Mouse (Mus musculus) urinary bladder, adult 2 months (tissue): ENCODE results near the gene Nt5c. TPM values are rescaled to one million over a fixed set of nuclear protein-coding genes. Genes with fewer than 3 reads are reported as not detected.
"Not testable (repeated sequence)": the region's sequence is repeated elsewhere in the genome, so short reads cannot be mapped to it uniquely, and the experiment has no call there.

Experiments used
- DNase-seq: peaks from one replicate; pipeline ENCODE4 v3.0.0; 2022; ENCODE audit warnings: low spot score
- polyA plus RNA-seq: library from polyadenylated mRNA; depleted of rRNA; stranded (reverse); fragments of >200 nt; gene quantifications from 2 replicates; pipeline ENCODE4 v1.2.3, GENCODE M21; 2012

Nt5c gene
- polyA plus RNA-seq, 1 experiment, result 80.1 TPM

DNA sequence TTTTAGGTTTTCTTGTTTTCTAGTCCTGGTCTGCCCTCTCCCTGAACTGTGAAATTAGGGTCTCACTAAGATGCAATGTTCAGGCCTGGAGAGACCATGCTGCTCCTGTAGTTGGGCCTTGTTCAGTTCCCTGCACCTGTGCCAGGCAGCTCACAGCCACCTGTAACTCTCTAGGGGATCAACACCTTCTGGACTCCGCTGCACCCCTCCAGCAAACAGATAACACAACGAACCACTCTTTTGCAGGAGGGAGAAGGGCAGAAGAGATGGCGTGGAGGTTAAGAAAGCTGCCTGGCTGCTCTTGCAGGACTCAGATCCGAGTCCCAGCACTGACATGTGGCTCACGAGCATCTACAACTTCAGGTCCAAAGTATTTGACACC lies 18.8 kb upstream of the Nt5c start:
- no peak for DNase-seq

DNA sequence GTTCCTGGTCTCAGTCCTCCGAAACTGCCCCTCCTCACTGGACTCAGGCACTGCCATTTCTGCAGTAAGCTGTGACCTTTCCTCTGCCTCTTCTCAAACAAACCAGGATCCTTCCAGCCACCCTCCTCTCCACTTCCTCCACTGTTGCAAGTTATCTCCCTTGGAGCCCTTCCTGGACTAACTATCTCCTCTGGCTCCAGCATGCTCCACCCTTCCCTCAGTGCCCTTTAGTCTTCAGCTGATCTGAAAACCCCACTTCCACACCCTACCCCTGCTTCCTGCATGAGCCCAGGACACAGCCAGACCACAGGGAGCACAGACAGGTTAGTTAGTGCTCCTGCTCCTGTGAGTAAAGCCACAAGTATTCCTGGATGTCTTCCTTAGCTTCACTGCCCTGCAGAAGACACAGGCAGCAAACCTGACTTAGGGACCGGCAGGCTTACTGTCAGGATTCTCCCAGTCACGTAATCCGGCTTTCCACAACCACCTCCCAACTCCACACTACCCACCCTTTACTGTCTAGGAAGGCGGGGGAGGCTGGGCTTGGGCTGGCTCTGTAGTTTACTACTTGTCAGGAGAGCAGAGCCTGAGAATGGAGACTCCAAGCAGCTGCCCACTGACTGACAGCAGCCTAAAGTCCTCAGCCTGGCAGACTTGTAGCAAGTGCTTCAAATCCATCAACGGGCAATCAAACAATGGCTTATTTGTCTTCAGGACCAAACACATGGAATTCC lies 18.3 kb upstream of the Nt5c start:
- no peak for DNase-seq

DNA sequence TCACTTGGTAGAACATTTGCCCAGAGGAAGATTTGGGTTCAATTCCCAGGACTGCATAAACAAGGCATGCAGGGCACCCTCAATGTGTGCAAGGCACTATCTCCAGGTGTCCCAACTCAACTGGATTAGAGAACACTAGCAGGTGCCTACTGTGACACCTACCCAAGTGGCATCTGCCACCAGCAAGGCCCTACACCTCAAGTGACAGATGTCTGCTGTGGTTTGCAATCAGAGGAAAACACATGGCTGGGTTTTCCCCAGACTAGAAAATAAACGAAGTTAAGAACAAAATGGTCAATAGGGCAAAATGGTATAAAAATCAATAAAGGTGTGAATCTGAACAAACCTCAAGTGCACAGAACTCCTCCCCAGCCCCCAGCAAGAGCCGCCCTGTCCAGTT lies 16.4 kb upstream of the Nt5c start:
- no peak for DNase-seq

DNA sequence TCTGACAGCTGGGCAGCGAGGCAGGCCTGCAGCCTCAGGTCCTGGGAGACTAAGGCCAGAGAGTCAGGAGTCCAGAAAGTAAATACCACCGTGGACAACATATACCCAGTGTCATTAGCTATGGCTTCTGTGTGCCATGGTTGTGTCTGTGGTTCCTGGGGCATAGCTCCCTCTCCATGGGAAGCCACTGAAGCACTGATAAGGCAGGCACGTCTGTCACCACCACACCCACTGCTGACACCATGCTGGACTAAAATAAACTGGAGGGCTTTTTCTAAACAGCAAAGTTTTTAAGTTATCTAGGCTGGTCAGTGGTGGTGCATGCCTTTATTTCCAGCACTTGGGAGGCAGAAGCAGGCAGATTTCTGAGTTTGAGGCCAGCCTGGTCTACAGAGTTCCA lies 14.9 kb upstream of the Nt5c start:
- no peak for DNase-seq

DNA sequence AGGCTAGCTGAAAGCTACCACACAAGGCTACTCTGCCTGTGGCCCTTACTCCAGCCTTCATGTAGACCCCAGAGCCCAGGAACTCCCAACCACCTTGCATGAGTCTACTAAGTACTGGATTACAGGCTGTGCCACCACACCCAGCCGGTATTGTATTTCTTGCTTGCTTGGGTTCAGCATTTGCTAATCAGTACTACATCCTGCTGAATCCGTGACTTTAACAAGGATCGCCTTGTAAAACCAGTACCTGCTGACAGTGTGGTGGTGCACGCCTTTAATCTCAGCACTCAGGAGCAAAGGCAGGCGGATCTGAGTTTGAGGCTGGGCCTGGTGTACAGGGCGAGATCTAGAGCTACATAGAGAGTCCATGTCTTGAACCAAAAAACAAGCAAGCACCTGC lies 11.0 kb upstream of the Nt5c start:
- DNase-seq, result no peak

DNA sequence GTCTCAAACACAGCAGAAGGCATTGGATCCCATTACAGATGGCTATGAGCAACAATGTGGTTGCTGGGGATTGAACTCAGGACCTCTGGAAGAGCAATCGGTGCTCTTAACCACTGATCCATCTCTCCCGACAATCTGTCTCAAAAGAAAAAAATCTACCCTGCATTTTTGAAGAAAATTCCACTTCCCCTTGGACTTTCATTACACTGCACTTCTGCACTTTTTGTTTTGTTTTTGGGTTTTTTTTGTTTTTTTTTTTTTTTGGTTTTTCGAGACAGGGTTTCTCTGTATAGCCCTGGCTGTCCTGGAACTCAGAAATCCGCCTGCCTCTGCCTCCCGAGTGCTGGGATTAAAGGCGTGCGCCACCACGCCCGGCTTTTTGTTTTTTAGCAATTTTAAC lies 4.9 kb upstream of the Nt5c start:
- not testable (repeated sequence) for DNase-seq

DNA sequence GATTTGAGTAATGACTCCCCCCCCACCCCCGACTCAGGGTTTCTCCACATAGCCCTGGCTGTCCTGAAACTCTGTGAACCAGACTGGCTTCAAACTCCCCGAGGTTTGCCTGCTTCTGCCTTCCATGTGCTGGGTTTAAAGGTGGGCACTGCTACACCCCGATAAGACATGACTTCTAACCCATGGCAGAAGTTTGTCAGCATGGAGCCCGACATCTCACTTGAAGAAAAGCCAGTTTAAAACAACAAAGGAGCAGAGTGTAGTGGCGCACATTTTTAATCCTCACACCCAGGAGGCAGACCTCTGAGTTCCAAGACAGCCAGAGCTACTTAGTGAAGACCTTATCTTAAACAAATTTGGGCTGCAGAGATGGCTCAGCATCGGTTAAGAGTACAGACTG lies 725 bp upstream of the Nt5c start:
- no peak for DNase-seq

DNA sequence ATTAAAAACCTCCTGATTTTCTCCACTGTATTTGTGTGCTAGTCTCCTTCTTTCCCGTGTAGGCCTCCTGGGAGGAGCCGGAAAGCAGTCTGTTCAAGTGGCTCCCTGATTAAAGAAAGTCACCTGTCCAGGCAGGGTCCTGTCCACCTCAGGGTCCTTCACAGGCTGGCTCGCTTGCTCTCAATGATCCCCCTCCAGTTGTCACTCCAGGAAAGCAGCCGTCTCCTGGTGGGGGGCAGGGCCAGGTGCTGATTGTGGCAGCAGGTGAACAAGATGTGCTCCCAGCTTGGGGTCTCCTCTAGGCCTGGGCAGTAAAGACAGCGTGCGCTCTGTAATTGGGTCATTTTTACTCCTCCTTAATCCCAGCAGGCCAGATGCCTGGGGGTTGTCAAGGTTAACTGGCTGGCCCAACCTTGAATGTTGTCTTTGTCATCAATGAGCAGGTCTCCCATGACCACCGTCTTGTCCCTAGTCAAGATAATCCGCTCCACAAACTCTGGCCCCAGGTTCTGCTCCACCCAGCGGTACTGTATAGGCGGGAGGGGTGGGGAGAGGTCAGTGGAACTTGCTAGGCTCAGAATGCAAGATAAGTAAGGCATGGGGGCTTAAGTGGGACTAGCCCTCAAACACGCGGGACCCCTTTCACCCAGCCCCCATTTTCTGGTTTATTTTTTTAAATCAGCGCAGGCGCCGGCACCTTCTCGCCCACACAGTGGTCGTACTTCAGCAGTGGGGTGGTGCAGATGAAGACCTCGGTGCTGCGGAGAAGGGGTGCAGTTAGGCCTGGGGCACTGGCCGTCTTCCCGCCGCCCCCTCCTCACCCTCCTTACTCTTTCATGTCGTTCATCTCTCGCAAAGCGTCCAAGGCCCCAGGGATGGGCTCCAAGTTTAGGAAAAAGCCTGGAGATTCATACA lies 964 bp downstream of the Nt5c start:
- peak; percentile 27 for DNase-seq

DNA sequence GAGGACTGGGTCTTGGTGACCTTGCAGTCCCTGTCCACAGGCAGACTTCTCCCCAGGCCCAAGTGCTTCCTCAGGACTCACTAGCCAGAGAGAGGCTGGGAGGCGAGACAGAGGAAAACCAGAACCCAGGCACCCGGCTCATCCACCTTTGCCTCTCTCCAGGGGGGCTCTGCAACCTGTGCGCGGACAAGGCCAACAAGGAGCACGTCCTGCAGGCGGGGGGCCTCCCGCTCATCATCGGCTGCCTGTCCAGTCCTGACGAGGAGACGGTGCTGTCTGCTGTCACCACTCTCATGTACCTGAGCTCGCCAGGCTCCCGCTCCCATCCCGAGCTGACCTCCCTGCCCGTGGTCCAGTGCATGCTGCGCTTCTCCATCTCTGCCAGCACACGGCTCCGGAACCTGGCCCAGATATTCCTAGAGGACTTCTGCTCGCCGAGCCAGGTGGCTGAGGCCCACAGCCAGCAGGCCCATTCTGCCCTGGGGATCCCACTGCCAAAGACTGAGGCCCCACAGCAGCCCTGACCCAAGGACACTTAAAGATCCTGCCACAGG lies 3.0 kb downstream of the Nt5c start:
- no peak for DNase-seq

DNA sequence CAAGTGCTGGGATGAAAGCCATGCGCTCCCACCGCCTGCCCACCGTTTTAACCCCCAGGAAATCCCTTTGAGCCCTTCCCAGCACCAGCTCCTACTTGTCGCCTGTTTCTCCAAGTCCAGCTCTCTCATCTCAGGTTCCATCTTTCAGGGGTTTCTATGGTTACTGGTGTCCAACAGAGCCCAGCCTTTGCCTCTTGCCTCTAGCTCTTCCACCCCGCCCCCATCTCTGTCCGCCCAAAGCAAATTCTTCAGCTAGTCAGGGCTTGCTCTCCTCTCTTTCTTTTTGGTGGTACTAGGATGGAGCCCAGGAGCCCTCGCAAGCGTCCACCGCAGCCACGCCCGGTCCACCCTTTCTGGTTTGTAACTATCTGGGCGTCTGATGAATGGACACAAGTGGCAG lies 6.5 kb downstream of the Nt5c start:
- no peak for DNase-seq

DNA sequence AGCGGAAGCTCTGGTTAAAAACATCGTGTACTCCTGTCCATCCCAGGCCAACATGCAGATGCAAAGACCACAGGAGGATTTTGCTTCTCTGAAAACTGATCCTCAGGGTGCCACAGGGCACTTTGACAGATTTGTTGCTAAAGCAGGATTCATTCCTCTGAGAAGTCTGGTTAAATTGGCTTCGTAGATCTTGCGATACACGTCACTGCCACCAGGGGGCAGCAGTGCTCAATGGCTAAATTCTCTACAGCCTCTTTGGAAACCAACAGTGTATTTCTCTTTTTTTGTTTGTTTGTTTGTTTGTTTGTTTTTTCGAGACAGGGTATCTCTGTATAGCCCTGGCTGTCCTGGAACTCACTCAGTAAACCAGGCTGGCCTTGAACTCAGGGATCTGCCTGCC lies 7.9 kb downstream of the Nt5c start:
- peak; percentile 63 for DNase-seq

DNA sequence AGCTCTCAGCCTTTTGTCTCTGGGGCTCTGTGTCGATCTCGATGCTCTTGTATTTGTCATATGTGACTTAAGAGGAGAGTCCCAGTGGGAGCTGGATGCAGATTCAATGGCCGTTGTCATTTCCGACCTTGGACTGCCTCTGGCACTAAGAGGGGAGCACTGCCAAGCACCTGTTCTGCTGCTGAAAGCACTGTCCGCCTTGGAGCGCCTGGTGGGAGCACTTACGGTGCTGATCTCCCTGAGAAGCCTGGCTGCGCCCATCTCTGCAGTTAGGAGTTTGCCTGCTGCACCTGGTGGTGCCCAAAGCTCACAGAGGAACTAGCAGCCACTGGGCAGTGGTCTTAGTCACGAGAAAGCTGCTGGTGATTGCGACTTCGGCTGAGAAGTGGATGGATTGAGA lies 8.4 kb downstream of the Nt5c start:
- no peak for DNase-seq

DNA sequence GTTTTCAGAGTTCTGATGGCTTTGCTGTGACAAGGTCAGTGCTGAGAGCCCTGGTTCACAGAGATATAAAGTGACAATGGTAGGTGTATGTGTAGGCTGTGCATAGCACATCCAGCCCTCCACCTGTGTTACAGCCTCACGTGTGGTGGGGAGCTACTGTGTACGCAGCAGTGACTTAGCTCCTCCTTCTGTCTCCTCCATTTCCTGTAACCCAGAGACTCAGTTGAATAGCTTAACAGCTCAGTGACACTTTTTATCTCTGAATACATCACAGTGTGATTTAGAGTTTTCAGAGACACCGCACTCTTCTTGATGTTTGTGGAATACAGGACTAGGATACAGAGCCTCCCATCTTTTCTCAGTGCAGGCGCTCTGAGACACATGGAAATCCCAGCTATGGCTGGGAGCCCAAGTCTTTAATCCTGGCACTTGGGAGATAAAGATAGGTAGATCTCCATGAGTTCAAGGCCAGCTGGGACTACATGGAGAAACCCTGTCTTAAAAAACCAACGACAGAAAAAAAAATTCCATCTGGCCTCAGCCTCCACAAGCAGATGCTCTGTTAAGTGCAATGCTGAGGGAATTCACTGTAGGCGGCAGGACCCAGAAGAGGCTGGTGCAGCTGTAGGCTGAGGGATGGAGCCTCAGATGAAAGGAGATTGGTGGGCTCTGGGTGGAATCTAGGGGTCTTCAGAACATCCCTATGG lies 10.0 kb downstream of the Nt5c start:
- DNase-seq, result no peak

DNA sequence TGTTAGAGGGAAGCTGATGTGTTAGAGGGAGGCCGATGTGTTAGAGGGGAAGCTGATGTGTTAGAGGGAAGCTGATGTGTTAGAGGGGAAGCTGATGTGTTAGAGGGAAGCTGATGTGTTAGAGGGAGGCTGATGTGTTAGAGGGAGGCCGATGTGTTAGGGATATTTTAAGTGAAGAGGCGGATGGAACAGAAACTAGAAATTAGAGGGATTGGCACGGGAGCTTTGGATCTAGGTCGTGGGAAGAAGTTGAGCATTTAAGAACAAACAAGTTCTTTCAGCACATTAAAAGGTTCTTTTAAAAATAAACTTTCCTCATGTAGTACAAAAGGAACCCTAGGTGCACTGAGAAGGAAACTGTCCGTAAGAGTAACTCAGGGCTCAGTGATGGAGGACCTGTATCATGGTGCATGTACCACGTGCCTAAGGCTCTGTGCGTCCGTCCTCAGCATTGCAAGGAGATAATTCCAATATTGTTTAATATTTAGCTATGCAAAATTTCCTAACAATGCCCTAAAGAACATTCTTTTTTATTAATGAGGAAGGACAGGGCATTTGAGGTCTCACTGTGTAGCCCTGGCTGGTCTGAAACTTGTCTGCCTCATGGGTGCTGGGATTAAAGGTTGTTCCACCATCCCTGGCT lies 13.2 kb downstream of the Nt5c start:
- no peak for DNase-seq

DNA sequence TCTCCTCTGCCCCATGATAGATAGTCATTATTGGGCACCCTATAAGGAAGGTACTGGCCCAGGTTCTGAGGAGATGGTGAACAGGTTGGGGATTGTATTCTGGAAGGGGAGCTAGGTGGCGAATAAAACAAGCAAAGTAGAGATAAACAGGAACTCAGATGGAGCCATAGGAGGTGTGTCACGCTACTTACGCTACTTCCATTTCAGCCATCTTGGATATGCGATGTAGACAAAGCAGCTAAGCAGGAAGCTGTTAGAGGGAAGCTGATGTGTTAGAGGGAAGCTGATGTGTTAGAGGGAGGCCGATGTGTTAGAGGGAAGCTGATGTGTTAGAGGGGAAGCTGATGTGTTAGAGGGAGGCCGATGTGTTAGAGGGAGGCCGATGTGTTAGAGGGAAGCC lies 14.3 kb downstream of the Nt5c start:
- not testable (repeated sequence) for DNase-seq

DNA sequence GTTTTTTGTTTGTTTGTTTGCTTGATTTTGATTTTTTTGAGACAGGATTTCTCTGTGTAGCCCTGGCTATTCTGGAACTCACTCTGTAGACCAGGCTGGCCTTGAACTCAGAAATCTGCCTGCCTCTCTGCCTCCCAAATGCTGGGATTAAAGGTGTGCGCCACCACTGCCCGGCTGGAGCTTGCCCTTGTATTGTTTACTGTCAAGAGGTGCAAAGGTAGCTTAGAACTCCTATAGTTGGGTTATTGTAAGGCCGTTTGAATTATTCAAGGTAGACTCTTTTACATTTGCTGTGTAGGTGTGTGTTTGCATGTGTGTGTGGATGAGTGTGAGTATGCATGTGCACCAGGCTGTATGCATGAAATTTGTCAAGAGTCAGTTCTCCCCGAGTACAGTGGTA lies 15.0 kb downstream of the Nt5c start:
- DNase-seq, result not testable (repeated sequence)

DNA sequence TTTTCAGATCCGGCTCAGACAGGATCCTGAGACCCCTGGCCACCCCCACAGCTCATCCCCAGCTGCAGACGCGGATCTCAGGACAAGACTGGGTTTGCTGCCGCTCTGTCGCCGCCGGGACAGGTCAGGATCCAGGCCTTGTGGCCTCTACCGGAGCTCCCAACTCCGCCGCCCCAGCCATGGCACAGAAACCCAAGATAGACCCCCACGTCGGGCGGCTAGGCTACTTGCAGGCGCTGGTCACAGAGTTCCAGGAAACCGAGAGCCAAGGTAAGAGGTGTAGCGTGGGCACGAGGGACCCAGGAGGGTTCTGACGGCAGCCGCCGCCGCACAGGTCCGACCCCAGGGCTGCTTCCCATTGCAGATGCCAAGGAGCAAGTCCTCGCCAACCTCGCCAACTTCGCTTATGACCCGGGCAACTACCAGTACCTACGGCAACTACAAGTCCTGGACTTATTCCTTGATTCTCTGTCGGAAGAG lies 15.9 kb downstream of the Nt5c start:
- no peak for DNase-seq

DNA sequence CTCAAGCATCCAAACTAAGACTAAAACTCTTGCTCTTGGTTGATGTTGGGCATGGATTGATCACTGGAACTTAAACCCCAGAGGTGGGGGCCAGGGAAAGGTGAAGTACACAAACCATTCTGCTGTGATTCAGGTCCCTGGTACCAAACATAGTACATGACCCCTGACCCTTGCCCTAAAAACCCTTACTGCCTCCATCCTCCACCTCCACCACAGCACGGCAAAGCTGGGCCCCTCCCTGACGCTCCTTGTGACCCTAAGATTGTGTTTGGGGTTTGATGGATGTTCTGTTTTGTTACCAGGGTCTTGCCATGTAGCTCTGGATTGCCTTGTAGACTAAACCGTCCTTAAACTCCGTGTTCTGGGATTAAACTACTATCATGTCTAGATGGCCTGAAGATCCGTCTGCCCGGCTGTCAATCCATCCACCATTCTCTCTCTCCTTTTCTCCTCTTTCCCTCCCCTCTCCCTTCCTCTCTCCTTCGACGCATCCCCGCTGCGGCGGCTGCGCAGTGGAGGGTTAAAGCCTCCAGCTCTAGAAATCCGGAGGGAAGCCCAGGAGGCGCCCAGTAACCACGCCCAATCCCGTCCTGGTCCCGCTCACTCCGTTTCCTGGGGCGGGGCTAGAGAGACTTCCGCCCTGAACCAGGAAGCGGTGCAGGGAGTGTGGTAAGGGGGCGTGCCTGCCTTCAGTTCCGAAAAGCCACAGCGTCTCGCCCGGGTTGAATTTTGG lies 16.5 kb downstream of the Nt5c start, which contains the start of gene Armc7:
Gene Armc7, plus strand, starts transcription at position 643 of the 733 bp plus-strand sequence.
- peak; percentile 76 for DNase-seq

DNA sequence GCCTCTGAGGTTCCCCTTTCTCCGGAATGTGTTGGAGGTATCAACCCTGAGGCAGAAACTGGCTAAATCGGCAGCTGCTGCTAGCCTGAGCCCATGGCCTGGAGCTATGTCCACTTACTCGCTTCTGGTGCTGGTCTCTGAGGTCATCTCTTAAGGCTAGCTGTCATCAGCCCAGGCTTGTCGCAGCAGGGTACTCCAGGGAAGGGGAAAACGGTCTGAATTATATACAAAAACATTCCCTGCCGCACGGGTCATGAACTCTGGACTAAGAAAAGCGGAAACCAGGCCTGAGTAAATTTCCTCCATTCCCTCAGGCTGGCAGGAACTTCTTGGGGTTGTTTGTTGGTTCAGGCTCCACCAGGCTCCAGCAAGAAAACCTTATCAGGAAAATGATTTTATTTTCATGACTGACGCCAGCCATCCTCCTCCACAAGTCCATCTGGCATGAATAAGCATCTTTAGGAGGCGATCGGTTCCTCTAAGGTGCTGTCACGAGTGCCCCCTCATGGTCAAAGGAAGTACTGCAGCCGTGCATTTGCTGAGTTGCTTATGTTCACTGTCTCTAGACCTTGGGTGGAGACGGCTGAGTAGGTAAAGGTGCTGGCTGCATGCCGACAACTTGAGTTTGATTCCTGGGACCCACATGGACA lies 17.9 kb downstream of the Nt5c start:
- DNase-seq, result peak; percentile 86

DNA sequence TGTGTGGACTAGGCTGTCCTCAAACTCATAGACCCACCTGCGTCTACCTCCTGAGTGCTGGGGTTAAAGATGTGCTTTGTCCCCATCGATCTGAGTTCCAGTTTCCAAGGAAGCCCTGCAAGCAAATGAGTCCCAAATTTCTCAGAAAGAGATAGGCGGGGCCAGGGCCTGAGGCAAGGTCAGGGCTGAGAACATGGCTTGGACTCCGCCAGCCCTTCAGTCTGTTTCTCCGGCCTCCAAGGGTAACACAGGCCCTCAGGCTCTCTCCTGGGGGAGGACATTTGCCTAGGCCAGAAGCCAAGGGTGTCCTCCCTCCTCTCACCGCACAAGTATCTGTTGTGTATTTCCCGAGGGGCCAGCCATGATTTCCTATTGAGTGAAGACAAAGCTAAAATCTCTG lies 19.5 kb downstream of the Nt5c start:
- DNase-seq, result no peak
